Mouse (Mus musculus) ES-E14 (cell line): ENCODE results near the gene Steap4. TPM values are rescaled to one million over a fixed set of nuclear protein-coding genes. Genes with fewer than 3 reads are reported as not detected.
"Not testable (repeated sequence)": the region's sequence is repeated elsewhere in the genome, so short reads cannot be mapped to it uniquely, and the experiment has no call there.

ENCODE experiments used
- DNase-seq: peaks from one replicate; pipeline ENCODE4 v3.0.0-alpha.2; 2013; ENCODE audit warnings: low read depth, low spot score
- H3K27ac ChIP-seq: 2 replicates; pipeline ENCODE4 v1.5.1; 2012; ENCODE audit warnings: low read depth, mild to moderate bottlenecking, low read length, moderate library complexity, mixed read lengths; ENCODE audit not compliant: poor library complexity, insufficient read depth, severe bottlenecking
- H3K36me3 ChIP-seq: 2 replicates; pipeline ENCODE4 v1.6.1; 2012; ENCODE audit warnings: mild to moderate bottlenecking, low read length, moderate library complexity, mixed read lengths; ENCODE audit not compliant: control insufficient read depth, poor library complexity, insufficient read depth, severe bottlenecking
- H3K4me1 ChIP-seq, 2 experiments: fragments of 150-350 bp in 1 of 2; sonication (generic) in 1 of 2; 2 replicates each; pipeline ENCODE4 v1.6.1; 2012; ENCODE audit warnings: low read length in 2 of 2, mild to moderate bottlenecking in 1 of 2, mixed read lengths in 1 of 2; ENCODE audit not compliant: control insufficient read depth in 2 of 2, insufficient read depth in 2 of 2, poor library complexity in 1 of 2
- H3K4me3 ChIP-seq, 2 experiments: fragments of 150-350 bp in 1 of 2; sonication (generic) in 1 of 2; 2 replicates each; pipeline ENCODE4 v1.5.1; 2012; ENCODE audit warnings: low read length in 2 of 2, low read depth in 1 of 2, mild to moderate bottlenecking in 1 of 2, mixed read lengths in 1 of 2; ENCODE audit not compliant: insufficient read depth in 1 of 2, poor library complexity in 1 of 2, severe bottlenecking in 1 of 2
- H3K9ac ChIP-seq: 2 replicates; pipeline ENCODE4 v1.6.1; 2012; ENCODE audit warnings: low read depth, mild to moderate bottlenecking, low read length, mixed read lengths; ENCODE audit not compliant: poor library complexity, insufficient read depth, severe bottlenecking
- H3K9me3 ChIP-seq: fragments of 150-350 bp; sonication (generic); 2 replicates; pipeline ENCODE4 v1.6.1; 2012; ENCODE audit warnings: low read depth, mild to moderate bottlenecking, low read length; ENCODE audit not compliant: control insufficient read depth, insufficient read depth
- CHD2 ChIP-seq: IDR thresholded peaks from 2 replicates; pipeline ENCODE4 v1.6.1; 2014; ENCODE audit warnings: mild to moderate bottlenecking, low read depth, low read length, inconsistent platforms
- HCFC1 ChIP-seq: IDR thresholded peaks from 2 replicates; pipeline ENCODE4 v1.6.1; 2012; ENCODE audit warnings: low read length, inconsistent platforms, borderline replicate concordance; ENCODE audit not compliant: insufficient read depth
- MAFK ChIP-seq: IDR thresholded peaks from 2 replicates; pipeline ENCODE4 v1.6.1; 2014; ENCODE audit warnings: mild to moderate bottlenecking, low read depth, low read length, inconsistent platforms; ENCODE audit not compliant: insufficient read depth
- ZC3H11A ChIP-seq: IDR thresholded peaks from 2 replicates; pipeline ENCODE4 v1.6.1; 2012; ENCODE audit warnings: low read depth, mild to moderate bottlenecking, inconsistent platforms, low read length, borderline replicate concordance
- ZNF384 ChIP-seq: IDR thresholded peaks from 2 replicates; pipeline ENCODE4 v1.6.1; 2012; ENCODE audit warnings: low read depth, low read length, inconsistent platforms
- in situ Hi-C, 2 experiments: fragments of 600-800 bp; cut with MboI; formaldehyde crosslinking; loops; one replicate each; pipeline ENCODE4 v1.15.1; 2025; ENCODE audit warnings: low sequenced_read_pairs in 2 of 2, inconsistent platforms in 1 of 2; ENCODE audit not compliant: unreplicated experiment in 2 of 2
- total RNA-seq: library from RNA; depleted of rRNA; stranded (reverse); fragments of 300-350 nt; gene quantifications from 2 replicates; pipeline ENCODE4 v1.2.3, GENCODE M21; 2012

Steap4 gene
- total RNA-seq, 1 experiment: 0.67 TPM

DNA sequence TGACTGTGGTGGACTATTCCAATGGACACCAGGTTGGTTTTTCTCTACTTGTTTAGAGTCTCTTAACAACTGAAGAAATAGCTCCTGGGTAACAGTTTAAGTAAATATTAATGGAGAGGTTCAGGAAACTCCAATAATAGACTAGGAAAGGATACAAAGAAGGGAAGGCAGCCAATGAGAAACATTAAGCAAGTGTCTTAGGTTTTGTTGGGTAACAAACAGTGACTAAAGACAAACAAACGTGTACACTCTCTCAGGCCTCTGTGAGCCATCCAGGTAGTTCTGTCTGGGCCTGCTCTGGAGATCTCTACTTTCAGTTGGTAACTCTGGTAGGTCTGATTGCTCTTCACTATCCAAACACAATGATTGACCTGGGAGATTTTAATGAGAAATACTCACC lies 37.5 kb upstream of the Steap4 start:
- H3K27ac ChIP-seq: no peak overlapping the region
- TF ChIP-seq HCFC1 (no peak), ZNF384 (no peak), MAFK (no peak), CHD2 (no peak), ZC3H11A (no peak)
- no peak for DNase-seq
- in situ Hi-C loops: no loop called here
- H3K4me3 ChIP-seq: no peak overlapping the region
- H3K9me3 ChIP-seq: peaks cover 9% of the 10 kb centered on the region
- no peak overlapping the region for H3K9ac ChIP-seq
- H3K36me3 ChIP-seq: no peaks in the 10 kb centered on the region
- no peaks in the 10 kb centered on the region for H3K4me1 ChIP-seq

GRCm38 (mm10) chr5:7923666-7924065 lies 36.6 kb upstream of the Steap4 start:
- peaks cover 9% of the 10 kb centered on the region for H3K9me3 ChIP-seq
- no peaks in the 10 kb centered on the region for H3K4me1 ChIP-seq
- H3K9ac ChIP-seq: no peak overlapping the region
- in situ Hi-C loops: no loop called here
- H3K27ac ChIP-seq: no peak overlapping the region
- no peak for TF ChIP-seq MAFK
- TF ChIP-seq CHD2: no peak
- no peak for TF ChIP-seq ZNF384
- TF ChIP-seq ZC3H11A: no peak
- TF ChIP-seq HCFC1: no peak
- H3K36me3 ChIP-seq: no peaks in the 10 kb centered on the region
- no peak overlapping the region for H3K4me3 ChIP-seq
- no peak for DNase-seq

DNA sequence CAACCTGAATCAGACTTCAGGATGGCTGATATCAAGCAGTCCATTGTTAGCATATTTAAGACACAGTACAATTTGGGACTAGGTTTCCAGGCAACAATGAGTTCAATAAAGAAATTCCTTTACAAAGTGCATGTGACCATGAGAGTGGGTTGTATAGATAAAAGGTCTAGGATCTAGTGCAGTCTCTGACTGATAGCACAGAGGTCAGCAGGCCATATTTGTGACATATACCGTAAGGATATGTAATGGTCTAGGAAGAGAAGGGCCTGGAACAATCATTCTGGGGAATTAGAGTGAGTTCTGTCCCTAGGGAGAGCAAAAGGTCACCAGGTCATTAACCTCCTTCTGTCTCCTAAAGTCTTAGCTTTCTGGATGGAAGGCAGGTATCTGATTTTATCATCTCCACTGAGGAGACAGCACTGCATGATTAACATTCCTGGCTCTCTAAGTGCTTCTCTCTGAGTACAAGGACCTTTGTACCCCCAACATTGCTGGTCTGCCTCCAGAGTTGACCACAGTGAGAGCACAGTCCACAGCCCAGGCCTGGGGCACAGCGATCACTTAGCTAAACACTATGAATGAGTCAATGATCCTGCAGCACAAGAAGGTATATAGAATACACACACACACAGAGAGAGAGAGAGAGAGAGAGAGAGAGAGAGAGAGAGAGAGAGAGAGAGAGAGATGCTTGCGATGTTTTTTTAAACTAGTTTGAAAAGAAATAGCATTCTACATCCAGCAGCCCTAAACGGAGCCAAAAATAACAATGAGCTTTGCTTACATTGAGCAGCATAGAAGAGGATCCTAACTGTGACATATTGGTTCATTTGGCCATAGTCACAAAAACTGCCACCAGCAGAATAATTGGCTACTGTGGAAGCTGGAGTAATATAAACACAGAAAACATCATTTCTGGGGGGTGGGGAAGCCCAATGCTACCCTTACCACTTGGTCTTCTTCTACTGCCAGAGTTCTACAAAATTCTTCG lies 27.7 kb upstream of the Steap4 start:
- no peaks in the 10 kb centered on the region for H3K36me3 ChIP-seq
- H3K4me1 ChIP-seq: no peaks in the 10 kb centered on the region
- in situ Hi-C loops: no loop called here
- H3K27ac ChIP-seq: no peak overlapping the region
- TF ChIP-seq HCFC1 (no peak), ZNF384 (no peak), ZC3H11A (no peak), MAFK (no peak), CHD2 (no peak)
- no peak for DNase-seq
- H3K9ac ChIP-seq: no peak overlapping the region
- H3K9me3 ChIP-seq: 0 out of 2 replicates have a peak, but pooled peaks cover 6% of the 10 kb centered on the region
- H3K4me3 ChIP-seq: no peak overlapping the region

DNA sequence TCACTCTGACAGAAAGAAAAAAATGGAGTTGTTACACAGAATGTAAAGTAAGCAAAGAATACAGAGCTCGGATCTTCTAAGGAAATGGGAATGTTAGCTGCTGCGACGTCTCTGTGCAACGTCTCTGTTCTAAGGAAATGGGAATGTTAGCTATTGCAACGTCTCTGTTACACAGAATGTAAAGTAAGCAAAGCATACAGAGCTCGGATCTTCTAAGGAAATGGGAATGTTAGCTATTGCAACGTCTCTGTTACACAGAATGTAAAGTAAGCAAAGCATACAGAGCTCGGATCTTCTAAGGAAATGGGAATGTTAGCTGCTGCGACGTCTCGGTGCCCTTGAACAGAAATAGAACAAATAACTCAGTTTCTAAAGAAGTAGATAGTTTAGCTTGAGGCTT lies 26.8 kb upstream of the Steap4 start:
- in situ Hi-C loops: not testable (repeated sequence)

More for the DNA sequence above, 26.8 kb upstream of the Steap4 start:
- not testable (repeated sequence) for H3K4me1 ChIP-seq, H3K4me3 ChIP-seq, H3K36me3 ChIP-seq, H3K9me3 ChIP-seq, H3K27ac ChIP-seq, H3K9ac ChIP-seq, DNase-seq
